Mouse (Mus musculus) midbrain, postnatal 0 days (tissue): ENCODE measurements around the gene Siva1. TPM values are rescaled to one million over a fixed set of nuclear protein-coding genes. Genes with fewer than 3 reads are reported as not detected.

Experiments used
- ATAC-seq: fragments of 200-750 bp; cut with Nextera tagmentation; 2 replicates; pipeline ENCODE4 v1.8.0; 2017; ENCODE audit warnings: moderate number of reproducible peaks, mild to moderate bottlenecking, moderate TSS enrichment, moderate library complexity; ENCODE audit not compliant: low FRiP score
- DNase-seq: peaks from one replicate; pipeline ENCODE4 v3.0.0-alpha.2; 2015; ENCODE audit warnings: low spot score
- H3K27ac ChIP-seq: fragments of 300-500 bp; sonication (generic); 2 replicates; pipeline ENCODE4 v1.5.1; 2014; ENCODE audit warnings: low read depth, mild to moderate bottlenecking, low read length, mixed read lengths
- H3K27me3 ChIP-seq: fragments of 300-500 bp; sonication (generic); 2 replicates; pipeline ENCODE4 v1.6.1; 2014; ENCODE audit warnings: low read length, control low read depth, mixed read lengths; ENCODE audit not compliant: insufficient read depth
- H3K36me3 ChIP-seq: fragments of 300-500 bp; sonication (generic); 2 replicates; pipeline ENCODE4 v1.6.1; 2014; ENCODE audit warnings: low read length, control low read depth, mixed read lengths; ENCODE audit not compliant: insufficient read depth
- H3K4me1 ChIP-seq: fragments of 300-500 bp; sonication (generic); 2 replicates; pipeline ENCODE4 v1.6.1; 2014; ENCODE audit warnings: mild to moderate bottlenecking, control low read depth, antibody characterized with exemption, low read length, mixed read lengths; ENCODE audit not compliant: insufficient read depth
- H3K4me2 ChIP-seq: fragments of 300-500 bp; sonication (generic); 2 replicates; pipeline ENCODE4 v1.6.1; 2014; ENCODE audit warnings: low read depth, mild to moderate bottlenecking, low read length, mixed read lengths; ENCODE audit not compliant: poor library complexity, severe bottlenecking
- H3K4me3 ChIP-seq: fragments of 300-500 bp; sonication (generic); 2 replicates; pipeline ENCODE4 v1.5.1; 2014; ENCODE audit warnings: low read depth, mild to moderate bottlenecking, low read length, moderate library complexity
- H3K9ac ChIP-seq: fragments of 300-500 bp; sonication (generic); replicated peaks from 2 replicates; pipeline ENCODE4 v1.6.1; 2014; ENCODE audit warnings: mild to moderate bottlenecking, low read length, moderate library complexity, mixed read lengths; ENCODE audit not compliant: poor library complexity, severe bottlenecking
- H3K9me3 ChIP-seq: fragments of 300-500 bp; sonication (generic); 2 replicates; pipeline ENCODE4 v1.6.1; 2016; ENCODE audit warnings: low read length, control low read depth
- CTCF ChIP-seq: IDR thresholded peaks from 2 replicates; pipeline ENCODE4 v1.5.1; 2016; ENCODE audit warnings: antibody characterized with exemption, mild to moderate bottlenecking
- WGBS: fragments of 180-500 bp; shearing (Covaris S2); extraction: QIAGEN DNeasy Blood & Tissue Kit; methylation state at CpG from one replicate; pipeline ENCODE4 v1.1.7; 2014; 5-methylcytosine and 5-hydroxymethylcytosine counted together
- polyA plus RNA-seq: library from polyadenylated mRNA; unstranded; fragments of >200 nt; fragmentation: Nextera tagmentation; extraction: Ambion mirVana; gene quantifications from 2 replicates; pipeline ENCODE4 v1.2.1, GENCODE M21; 2015
- total RNA-seq: library from RNA; depleted of rRNA; stranded (reverse); fragments of >200 nt; gene quantifications from 2 replicates; pipeline ENCODE4 v1.2.3, GENCODE M21; 2014

Siva1 gene
- total and polyA plus RNA-seq, 2 experiments from 2014 or later = 25.4 to 43.4 TPM

DNA sequence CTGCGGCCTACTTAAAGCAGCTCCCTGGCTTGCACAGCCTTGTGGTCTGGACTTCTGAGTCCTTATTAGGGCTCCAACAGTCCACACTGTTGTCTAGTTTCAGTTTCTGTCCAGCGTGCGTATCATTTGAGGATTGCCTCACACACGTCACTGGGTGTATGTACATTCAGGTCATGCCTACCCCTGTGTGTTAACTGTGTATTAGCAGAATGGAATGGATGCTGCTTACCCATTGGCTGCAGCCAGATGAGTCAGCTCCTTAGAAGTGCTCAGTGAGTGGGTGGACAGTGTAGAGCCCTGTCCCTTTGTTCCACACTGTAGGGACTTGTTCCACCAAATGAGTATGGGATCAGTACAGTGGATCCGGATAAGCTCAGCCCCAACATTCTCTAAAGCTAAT, 3.6 kb downstream of the Siva1 start:
- H3K4me3 ChIP-seq = no peak overlapping the region
- DNase-seq (no peak), ATAC-seq (no peak)
- H3K36me3 ChIP-seq = peaks cover 9% of the 10 kb centered on the region; the same call in 1 of the 2 replicates
- TF ChIP-seq CTCF = no peak
- no peak overlapping the region for H3K9ac ChIP-seq
- 94% methylated on average over 5 of the region's 5 CpGs for WGBS
- no peaks in the 10 kb centered on the region for H3K9me3 ChIP-seq
- peaks cover 11% of the 10 kb centered on the region; the same call in 1 of the 2 replicates for H3K4me1 ChIP-seq
- H3K4me2 ChIP-seq = no peak overlapping the region
- H3K27me3 ChIP-seq = no peaks in the 10 kb centered on the region
- H3K27ac ChIP-seq = no peak overlapping the region

DNA sequence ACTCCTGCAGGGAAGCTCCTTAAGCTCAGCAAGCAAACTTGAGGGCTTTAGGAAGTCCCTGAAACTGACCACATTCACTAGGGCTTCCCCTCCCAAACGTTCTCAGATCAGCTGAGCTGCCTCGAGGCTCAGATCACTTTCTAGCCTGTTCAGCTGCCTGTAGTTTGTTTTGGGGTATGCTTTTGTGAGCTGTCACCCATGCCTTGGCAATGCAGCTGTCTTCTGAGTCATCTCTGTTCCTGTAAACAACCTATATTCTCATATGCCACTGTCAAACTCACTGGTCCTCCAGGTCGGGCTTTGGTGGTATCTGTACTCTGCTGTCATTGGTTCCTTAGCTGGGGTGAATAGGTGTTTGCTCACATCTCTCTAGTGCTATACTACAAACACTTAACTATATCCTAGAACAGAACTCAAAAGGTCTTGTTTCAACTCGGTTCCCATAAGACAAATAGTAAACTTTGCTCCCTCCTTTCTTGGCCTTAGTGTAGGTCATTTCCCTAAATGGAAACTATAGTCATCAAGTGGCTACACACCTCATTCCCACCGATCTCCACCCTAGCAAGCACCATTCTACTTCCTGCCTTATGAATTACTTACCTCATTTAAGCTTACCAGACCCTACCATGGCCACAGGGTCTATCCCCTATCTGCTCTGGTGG, 7.4 kb downstream of the Siva1 start:
- H3K4me2 ChIP-seq = no peak overlapping the region
- no peaks in the 10 kb centered on the region for H3K27me3 ChIP-seq
- H3K9ac ChIP-seq = no peak overlapping the region
- WGBS = 83% methylated on average over 5 of the region's 5 CpGs
- ATAC-seq = no peak
- DNase-seq = no peak
- H3K9me3 ChIP-seq = no peaks in the 10 kb centered on the region
- H3K4me3 ChIP-seq = no peak overlapping the region
- H3K4me1 ChIP-seq = no peaks in the 10 kb centered on the region
- no peak overlapping the region for H3K27ac ChIP-seq
- peaks cover 35% of the 10 kb centered on the region for H3K36me3 ChIP-seq
- no peak for TF ChIP-seq CTCF

DNA sequence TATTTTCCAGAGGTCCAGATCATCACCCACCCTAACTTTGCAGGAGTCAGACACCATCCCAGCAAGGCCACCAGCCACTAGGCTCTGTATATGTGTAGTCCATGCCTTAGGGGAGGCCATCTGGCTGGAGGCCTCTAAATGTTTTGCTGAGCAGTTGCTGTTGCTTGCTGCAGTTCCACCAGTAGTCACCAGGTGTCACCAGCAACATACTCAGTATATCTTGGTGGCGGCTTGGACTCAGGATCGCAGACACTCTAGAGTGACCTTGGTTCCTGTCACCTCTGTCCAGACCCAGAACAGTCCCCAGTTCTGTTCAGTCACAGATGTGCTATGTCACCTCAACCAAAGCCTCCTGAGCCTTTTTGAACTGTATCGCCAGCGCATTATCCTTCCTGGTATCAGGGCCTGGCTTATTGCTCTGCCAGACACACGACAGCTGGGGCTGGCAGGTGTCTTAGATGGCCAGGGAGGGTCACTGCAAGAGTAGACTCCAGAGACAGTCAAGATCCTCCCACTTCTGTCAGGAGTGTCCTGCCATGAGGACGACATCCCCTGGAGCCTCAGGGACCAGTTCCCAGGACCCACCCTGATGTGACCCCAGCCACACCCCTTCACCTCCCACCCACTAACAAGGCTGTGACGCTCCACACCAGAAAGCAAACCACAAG, 8.8 kb downstream of the Siva1 start:
- Histone ChIP-seq H3K27me3 (no peaks in the 10 kb centered on the region), H3K9me3 (no peaks in the 10 kb centered on the region), H3K27ac (no peak overlapping the region), H3K9ac (no peak overlapping the region), H3K4me1 (no peaks in the 10 kb centered on the region), H3K36me3 (peaks cover 49% of the 10 kb centered on the region), H3K4me3 (no peak overlapping the region), H3K4me2 (no peak overlapping the region)
- ATAC-seq (peak; percentile 36), DNase-seq (peak; percentile 91)
- TF ChIP-seq CTCF = peak; percentile 93
- 46% methylated on average over 7 of the region's 7 CpGs for whole genome bisulfite sequencing

DNA sequence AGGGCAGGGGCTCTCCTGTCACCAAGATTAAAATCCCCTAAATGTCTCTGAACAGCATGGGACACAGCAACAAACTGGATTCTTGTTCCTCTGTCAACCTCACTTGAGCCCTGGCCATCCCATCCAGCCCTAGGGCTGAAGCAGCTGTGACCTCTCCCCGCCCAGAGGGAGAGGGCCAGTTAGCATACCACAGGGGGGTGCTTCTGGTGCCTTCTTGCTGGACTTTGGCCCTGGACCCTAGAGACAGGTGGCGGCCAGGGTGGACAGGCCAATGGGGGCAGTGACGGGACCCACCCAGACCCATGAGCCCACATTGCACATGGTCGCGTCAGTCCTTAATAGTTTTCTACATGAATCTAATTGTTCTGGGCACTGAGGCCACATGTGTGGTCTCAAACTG, 9.6 kb downstream of the Siva1 start:
- H3K9ac ChIP-seq = no peak overlapping the region
- no peak overlapping the region for H3K4me3 ChIP-seq
- no peak for ATAC-seq
- H3K27ac ChIP-seq = no peak overlapping the region
- no peaks in the 10 kb centered on the region for H3K27me3 ChIP-seq
- TF ChIP-seq CTCF = no peak
- H3K4me1 ChIP-seq = no peaks in the 10 kb centered on the region
- WGBS = 81% methylated on average over 5 of the region's 5 CpGs
- no peak overlapping the region for H3K4me2 ChIP-seq
- H3K36me3 ChIP-seq = peaks cover 54% of the 10 kb centered on the region
- no peak for DNase-seq
- no peaks in the 10 kb centered on the region for H3K9me3 ChIP-seq

DNA sequence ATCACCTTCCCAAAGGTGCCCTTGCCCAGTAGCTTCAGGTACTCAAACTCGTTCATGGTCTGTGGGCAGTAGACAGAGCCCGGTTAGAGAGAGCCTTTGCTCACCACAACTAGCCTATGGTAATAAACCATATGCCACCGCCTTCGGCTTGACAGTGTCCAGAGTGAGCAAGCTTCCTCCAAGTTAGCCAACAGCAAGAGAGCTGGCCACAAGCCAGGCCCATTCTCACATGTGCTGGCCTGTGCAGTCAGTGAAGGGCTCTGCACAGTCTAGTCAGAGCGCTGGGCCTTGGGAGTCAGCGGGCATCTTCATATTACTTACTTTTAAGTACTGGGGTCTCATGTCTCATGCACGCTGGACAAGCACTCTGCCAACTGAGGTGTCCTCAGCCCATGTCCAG, 14.1 kb downstream of the Siva1 start:
- no peak for ATAC-seq
- peaks cover 68% of the 10 kb centered on the region for H3K36me3 ChIP-seq
- whole genome bisulfite sequencing = 93% methylated on average over 7 of the region's 7 CpGs

DNA sequence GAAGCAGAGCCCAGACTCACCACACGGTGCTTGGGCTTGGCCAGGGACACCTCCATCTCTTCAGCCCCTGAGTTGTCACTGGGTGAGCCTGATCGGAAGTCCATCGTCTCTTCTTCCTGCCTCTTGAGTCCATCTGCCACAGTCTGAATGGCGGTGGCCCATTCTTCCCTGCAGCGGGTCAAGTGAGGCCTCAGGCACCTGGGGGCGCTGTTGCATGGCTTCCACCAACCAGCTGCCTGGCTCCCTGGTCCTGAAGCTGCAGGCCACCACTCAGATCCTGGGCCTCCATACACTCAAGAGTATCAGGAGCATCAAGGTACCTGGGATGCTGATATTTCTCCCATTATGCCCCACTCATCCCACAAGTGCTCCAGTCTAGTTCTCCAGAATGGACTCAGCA, 14.6 kb downstream of the Siva1 start:
- H3K4me1 ChIP-seq = no peaks in the 10 kb centered on the region
- DNase-seq (no peak), ATAC-seq (no peak)
- H3K9me3 ChIP-seq = no peaks in the 10 kb centered on the region
- WGBS = 74% methylated on average over 6 of the region's 6 CpGs
- H3K36me3 ChIP-seq = peaks cover 68% of the 10 kb centered on the region
- no peaks in the 10 kb centered on the region for H3K27me3 ChIP-seq
- TF ChIP-seq CTCF = peak; percentile 59
- H3K9ac ChIP-seq = no peak overlapping the region
- no peak overlapping the region for H3K27ac ChIP-seq
- no peak overlapping the region for H3K4me3 ChIP-seq
- H3K4me2 ChIP-seq = no peak overlapping the region

More for the DNA sequence above, 14.1 kb downstream of the Siva1 start:
- no peak overlapping the region for H3K4me2 ChIP-seq
- H3K4me3 ChIP-seq = no peak overlapping the region
- DNase-seq = peak; percentile 54
- no peak overlapping the region for H3K27ac ChIP-seq
- no peaks in the 10 kb centered on the region for H3K9me3 ChIP-seq
- H3K9ac ChIP-seq = no peak overlapping the region
- H3K4me1 ChIP-seq = no peaks in the 10 kb centered on the region
- no peaks in the 10 kb centered on the region for H3K27me3 ChIP-seq
- TF ChIP-seq CTCF = no peak
